Mouse (Mus musculus) G1E (cell line): ENCODE measurements around the gene Tex14. TPM values are rescaled to one million over a fixed set of nuclear protein-coding genes. Genes with fewer than 3 reads are reported as not detected.
"Not testable (repeated sequence)": the region's sequence is repeated elsewhere in the genome, so short reads cannot be mapped to it uniquely, and the experiment has no call there.

Experiments used
- ATAC-seq: 2 replicates; pipeline ENCODE4 v1.8.0; 2016; ENCODE audit warnings: mild to moderate bottlenecking; ENCODE audit not compliant: insufficient number of reproducible peaks, poor library complexity, low FRiP score, severe bottlenecking; ENCODE audit errors: extremely low read depth
- DNase-seq: peaks from one replicate; pipeline ENCODE4 v3.0.0; 2012; ENCODE audit warnings: low spot score
- H3K27me3 ChIP-seq: 2 replicates; pipeline ENCODE4 v1.6.1; 2012; ENCODE audit warnings: mild to moderate bottlenecking, low read length, inconsistent platforms; ENCODE audit not compliant: insufficient read depth
- H3K36me3 ChIP-seq: replicated peaks from 2 replicates; pipeline ENCODE3; 2012; ENCODE audit warnings: mild to moderate bottlenecking, inconsistent platforms
- H3K4me1 ChIP-seq: 2 replicates; pipeline ENCODE4 v1.6.1; 2012; ENCODE audit warnings: low read depth, low read length, inconsistent platforms, mixed read lengths; ENCODE audit not compliant: insufficient read depth
- H3K4me3 ChIP-seq: 2 replicates; pipeline ENCODE4 v1.5.1; 2012; ENCODE audit warnings: low read depth, mild to moderate bottlenecking, inconsistent platforms, low read length, moderate library complexity, mixed read lengths
- H3K9me3 ChIP-seq: replicated peaks from 2 replicates; pipeline ENCODE4 v1.6.1; 2012; ENCODE audit warnings: inconsistent platforms
- CTCF ChIP-seq: IDR thresholded peaks from 2 replicates; pipeline ENCODE4 v1.5.1; 2012; ENCODE audit warnings: low read depth, low read length, inconsistent platforms, mixed read lengths
- GATA1 ChIP-seq: IDR thresholded peaks from 2 replicates; pipeline ENCODE4 v1.6.1; 2012; ENCODE audit warnings: borderline replicate concordance, low read length, inconsistent platforms, mixed read lengths
- GATA2 ChIP-seq: IDR thresholded peaks from 2 replicates; pipeline ENCODE4 v1.6.1; 2012; ENCODE audit warnings: low read depth, low read length, inconsistent platforms, borderline replicate concordance
- POLR2AphosphoS5 ChIP-seq: IDR thresholded peaks from 2 replicates; pipeline ENCODE4 v1.6.1; 2012; ENCODE audit warnings: low read depth, low read length, inconsistent platforms; ENCODE audit not compliant: insufficient replicate concordance
- TAL1 ChIP-seq: conservative IDR thresholded peaks from 2 replicates; pipeline ENCODE4 v1.6.1; 2012; ENCODE audit warnings: low read depth, low read length, inconsistent platforms, mixed read lengths
- polyA plus RNA-seq: library from polyadenylated mRNA; stranded (reverse); fragments of >175 nt; gene quantifications from 2 replicates; pipeline ENCODE4 v1.2.3, GENCODE M21; 2012
- total RNA-seq, 2 experiments: library from RNA; stranded (forward) in 1 of 2; stranded (reverse) in 1 of 2; fragments of 200-1000 nt in 1 of 2; fragments of >200 nt in 1 of 2; fragmentation: Nextera tagmentation in 1 of 2; gene quantifications; 2 replicates each; pipeline ENCODE4 v1.2.3; 2014 to 2017

The Tex14 gene
- total and polyA plus RNA-seq, 3 experiments = 0.16 TPM; not detected in 2

DNA sequence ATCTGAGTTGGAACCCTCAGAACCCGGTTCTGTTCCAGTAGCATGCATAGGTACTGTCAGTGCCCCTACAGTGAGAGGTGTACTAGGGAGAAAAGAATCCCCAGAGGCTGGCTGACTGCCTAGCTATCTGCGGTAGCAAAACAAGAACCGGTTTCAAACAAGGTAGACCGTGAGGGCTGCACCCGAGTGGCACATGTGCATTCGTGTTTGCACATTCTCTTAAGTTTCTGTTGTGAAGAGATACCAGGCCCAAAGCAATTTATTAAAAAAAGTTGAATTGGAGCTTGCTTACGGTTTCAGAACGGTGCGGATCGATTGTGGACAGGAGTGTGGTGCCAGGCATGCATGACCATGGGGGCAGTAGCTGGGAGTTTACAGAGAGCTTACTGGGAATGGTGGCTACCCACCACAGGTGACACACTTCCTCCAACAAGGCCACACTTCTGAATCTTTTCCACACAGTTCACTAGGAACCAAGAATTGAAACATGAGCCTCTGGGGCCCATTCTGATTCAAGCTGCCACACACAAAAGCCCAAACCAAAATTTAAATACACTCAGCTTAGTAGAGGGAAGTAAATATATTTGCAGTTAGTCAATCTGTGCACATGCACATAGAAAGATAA, 35.0 kb downstream of the Tex14 start:
- no peak for ATAC-seq
- peaks cover 36% of the 10 kb centered on the region for H3K4me1 ChIP-seq
- TF ChIP-seq CTCF (no peak), GATA1 (no peak), TAL1 (no peak), POLR2AphosphoS5 (no peak), GATA2 (no peak)

DNA sequence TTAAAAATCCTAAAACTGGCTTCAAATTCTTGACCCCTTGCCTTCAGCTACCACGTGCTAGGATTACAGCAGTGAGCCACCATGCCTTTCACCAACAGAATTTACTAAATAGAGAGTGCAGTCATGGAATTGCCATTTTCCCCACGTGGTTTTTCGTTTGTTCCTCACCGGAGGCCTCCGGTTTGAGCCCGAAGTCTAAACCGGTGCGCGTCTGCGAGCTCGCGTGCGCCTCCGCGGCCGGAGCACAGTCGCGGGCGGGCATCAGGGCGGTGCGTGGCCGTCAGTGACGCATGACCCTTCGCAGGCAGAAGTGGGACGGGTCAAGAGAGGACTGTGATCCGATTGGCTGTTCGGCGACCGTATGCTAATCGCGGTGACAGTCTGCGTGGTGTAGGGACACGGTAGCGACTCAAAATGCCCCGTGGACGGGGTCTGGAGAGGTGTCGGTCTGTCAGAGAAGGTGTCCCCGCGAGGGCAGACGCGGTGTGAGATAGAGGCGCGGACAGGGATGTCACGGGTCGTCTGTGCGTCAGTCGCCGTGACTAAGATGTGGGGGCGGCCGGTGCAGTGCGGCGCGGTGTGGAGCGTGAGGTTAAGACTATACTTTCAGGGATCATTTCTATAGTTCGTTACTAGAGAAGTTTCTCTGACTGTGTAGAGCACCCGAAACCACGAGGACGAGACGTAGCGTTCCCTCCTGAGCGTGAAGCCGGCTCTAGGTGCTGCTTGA, 37.9 kb downstream of the Tex14 start:
- peak overlapping the region; percentile 60; the same call in 1 of the 2 replicates for H3K4me3 ChIP-seq
- DNase-seq, H3K36me3 ChIP-seq, H3K27me3 ChIP-seq, H3K9me3 ChIP-seq: not testable (repeated sequence)
- peaks cover 28% of the 10 kb centered on the region for H3K4me1 ChIP-seq
- peak; percentile 87 for ATAC-seq

More for the DNA sequence above, 35.0 kb downstream of the Tex14 start:
- Histone ChIP-seq H3K27me3 (peaks cover 9% of the 10 kb centered on the region), H3K4me3 (no peak overlapping the region), H3K36me3 (no peaks in the 10 kb centered on the region), H3K9me3 (no peaks in the 10 kb centered on the region)
- DNase-seq = no peak

DNA sequence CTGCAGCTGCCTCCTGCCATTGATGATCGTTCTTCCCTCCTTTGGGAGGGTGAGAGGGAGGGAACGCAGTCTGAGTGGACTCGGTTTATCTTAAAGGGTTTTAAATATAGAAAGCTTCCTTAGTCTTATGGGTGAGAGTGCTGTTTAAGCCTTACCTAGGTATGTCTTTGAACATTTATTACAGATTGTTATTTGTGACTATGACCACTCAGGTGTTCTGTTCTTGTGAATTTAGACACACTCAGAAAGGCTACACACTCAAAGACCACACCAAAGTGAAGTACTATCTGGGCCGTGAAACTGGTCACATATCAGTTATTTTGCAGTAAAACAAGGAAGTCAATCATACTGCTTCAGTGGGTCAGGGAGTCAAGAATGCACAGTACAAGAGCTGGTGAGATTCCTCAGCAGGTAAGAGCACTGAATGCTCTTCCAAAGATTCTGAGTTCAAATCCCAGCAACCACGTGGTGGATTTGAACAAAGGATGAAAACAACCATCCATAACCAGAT, 38.6 kb downstream of the Tex14 start:
- Histone ChIP-seq H3K4me1 (peaks cover 26% of the 10 kb centered on the region), H3K27me3 (peaks cover 9% of the 10 kb centered on the region), H3K4me3 (no peak overlapping the region), H3K36me3 (no peaks in the 10 kb centered on the region), H3K9me3 (no peaks in the 10 kb centered on the region)
- ATAC-seq = peak; percentile 81
- TF ChIP-seq TAL1 (no peak), POLR2AphosphoS5 (peak; percentile 94; the same call in 1 of the 2 replicates)
- DNase-seq = peak; percentile 73

DNA sequence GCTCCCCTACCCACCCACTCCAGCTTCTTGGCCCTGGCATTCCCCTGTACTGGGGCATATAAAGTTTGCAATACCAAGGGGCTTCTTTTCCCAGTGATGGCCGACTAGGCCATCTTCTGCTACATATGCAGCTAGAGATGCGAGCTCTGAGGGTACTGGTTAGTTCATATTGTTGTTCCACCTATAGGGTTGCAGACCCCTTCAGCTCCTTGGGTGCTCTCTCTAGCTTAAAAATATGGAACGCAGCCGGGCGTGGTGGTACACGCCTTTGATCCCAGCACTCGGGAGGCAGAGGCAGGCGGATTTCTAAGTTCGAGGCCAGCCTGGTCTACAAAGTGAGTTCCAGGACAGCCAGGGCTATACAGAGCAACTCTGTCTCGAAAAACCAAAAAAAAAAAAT, 39.2 kb downstream of the Tex14 start:
- not testable (repeated sequence) for H3K27me3 ChIP-seq, DNase-seq, ATAC-seq, H3K4me3 ChIP-seq, H3K9me3 ChIP-seq, H3K36me3 ChIP-seq
- peaks cover 24% of the 10 kb centered on the region for H3K4me1 ChIP-seq

DNA sequence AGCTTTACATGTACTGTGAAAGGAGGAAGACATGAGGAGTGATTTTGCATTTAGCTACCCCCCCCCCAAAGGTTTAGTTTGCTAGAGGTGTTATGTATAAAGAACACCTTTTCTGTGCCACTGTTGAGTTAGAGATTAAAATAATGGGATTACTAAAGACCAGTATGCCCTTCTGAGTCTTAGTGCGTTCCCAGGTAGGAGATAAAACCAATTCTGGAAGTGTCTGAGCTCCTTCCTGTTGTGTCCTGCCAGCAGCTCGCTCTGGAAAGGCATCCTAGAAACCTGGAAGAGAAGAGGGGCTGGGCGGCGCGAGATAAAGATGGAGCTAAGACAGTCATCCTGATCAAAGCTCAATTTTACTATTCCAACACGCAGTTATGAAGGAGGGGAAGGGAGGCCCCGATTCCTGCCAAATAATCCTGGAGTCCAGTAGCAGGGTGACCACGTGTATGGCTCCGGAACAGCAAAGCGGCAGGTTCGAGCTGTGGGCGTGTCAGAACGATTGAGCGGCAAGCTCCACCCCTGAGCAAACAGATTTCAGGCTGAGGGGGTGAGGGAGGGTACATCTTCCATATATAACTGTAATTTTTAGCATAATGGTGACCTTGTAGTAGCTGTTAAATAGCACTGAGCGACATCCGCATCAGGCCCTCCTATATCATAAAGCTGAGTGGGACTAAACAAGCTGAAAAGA, 40.0 kb downstream of the Tex14 start:
- ATAC-seq (no peak), DNase-seq (no peak)
- peaks cover 24% of the 10 kb centered on the region for H3K4me1 ChIP-seq
- H3K36me3 ChIP-seq = no peaks in the 10 kb centered on the region
- H3K9me3 ChIP-seq = no peaks in the 10 kb centered on the region
- TF ChIP-seq GATA2 (no peak), POLR2AphosphoS5 (no peak), CTCF (no peak), TAL1 (no peak), GATA1 (no peak)
- H3K27me3 ChIP-seq = no peaks in the 10 kb centered on the region
- H3K4me3 ChIP-seq = no peak overlapping the region

DNA sequence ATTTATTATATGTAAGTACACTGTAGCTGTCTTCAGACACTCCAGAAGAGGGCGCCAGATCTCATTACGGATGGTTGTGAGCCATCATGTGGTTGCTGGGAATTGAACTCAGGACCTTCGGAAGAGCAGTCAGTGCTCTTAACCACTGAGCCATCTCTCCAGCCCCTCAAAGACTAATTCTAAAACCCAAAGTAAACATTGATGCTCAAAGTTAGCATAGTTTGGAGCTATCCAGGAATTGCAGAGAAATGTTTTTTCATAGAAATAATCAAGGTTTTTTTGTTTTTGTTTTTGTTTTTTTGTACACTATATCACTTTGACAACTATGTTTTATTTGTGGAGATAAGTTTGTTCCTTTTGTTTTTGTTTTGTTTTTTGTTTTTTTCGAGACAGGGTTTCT, 40.7 kb downstream of the Tex14 start:
- not testable (repeated sequence) for ATAC-seq, H3K4me3 ChIP-seq, H3K27me3 ChIP-seq, DNase-seq, H3K36me3 ChIP-seq, H3K9me3 ChIP-seq
- H3K4me1 ChIP-seq = peaks cover 24% of the 10 kb centered on the region

DNA sequence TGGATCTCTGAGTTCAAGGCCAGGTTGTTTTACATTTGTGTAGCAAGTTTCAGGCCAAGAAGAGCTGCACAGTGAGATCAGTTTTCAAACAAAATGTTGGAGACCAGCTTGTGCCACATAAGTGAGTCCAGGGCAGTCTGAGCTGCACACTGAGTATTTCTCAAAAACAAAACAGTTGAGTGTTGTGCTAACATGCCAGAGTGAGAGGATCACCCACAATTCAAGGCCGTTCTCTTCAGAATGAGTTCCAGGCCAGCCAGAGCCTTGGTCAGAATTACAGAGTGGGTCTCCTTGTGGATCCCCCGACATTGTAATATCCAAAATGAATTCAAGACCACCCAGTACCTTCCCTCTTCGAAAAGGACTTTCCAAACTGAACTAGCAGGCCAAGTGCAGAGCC, 41.3 kb downstream of the Tex14 start:
- no peak overlapping the region for H3K4me3 ChIP-seq
- TF ChIP-seq GATA2 = no peak
- TF ChIP-seq TAL1 = no peak
- TF ChIP-seq CTCF = no peak
- TF ChIP-seq GATA1 = no peak
- TF ChIP-seq POLR2AphosphoS5 = no peak
- no peaks in the 10 kb centered on the region for H3K36me3 ChIP-seq
- H3K27me3 ChIP-seq = no peaks in the 10 kb centered on the region
- no peaks in the 10 kb centered on the region for H3K9me3 ChIP-seq
- ATAC-seq (no peak), DNase-seq (no peak)
- peaks cover 24% of the 10 kb centered on the region for H3K4me1 ChIP-seq
